Comparison of ENCODE assay signal across 25 mouse cellular contexts in the genomic region with DNA sequence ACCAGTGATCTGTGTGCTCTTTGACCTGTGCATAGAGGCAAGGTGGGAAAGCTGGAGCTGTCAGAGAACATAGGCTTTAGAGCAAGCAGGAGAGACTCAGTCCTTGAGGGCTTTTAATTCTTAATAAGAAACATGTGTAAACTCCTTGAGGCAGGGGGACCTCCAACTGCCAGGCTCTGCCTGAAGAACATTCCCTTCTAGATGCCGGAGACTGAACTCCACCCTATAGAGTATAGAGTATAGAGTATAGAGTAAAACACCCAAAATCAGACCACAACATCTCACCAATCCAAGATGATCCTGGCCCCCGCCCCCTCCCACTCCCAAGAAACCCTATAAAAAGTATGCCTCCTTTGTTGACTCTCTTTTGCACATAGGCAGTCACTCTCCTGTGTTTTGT.
DNase-seq lines count a peak whose midpoint lies in the region; ATAC-seq lines count a peak whose summit lies in the region.
"Had no signal": no experiment of that assay in that cellular context is flagged by ENCODE, and none has a peak within 500 bp of the region (broad histone marks: within the 10 kb centered on the region; RNA-seq: fewer than 3 reads in every experiment).

No protein-coding gene starts in this region.

- H3K27me3 ChIP-seq in embryonic facial prominence, embryonic 13.5 days: no peaks in the 10 kb centered on the region
- H3K27me3 ChIP-seq in embryonic facial prominence, embryonic 10.5 days (replicated peaks; ENCODE audit: low read depth, poor library complexity, severe bottlenecking): no peaks in the 10 kb centered on the region
- H3K27me3 ChIP-seq in limb, embryonic 13.5 days: no peaks in the 10 kb centered on the region
- H3K27me3 ChIP-seq in limb, embryonic 10.5 days (ENCODE audit: low read depth, poor library complexity, severe bottlenecking): no peaks in the 10 kb centered on the region
- no peaks in the 10 kb centered on the region for H3K27me3 ChIP-seq in limb, embryonic 15.5 days
- H3K27me3 ChIP-seq: CH12.LX; forebrain, embryonic 12.5 days had no signal

- H3K4me3 ChIP-seq in embryonic facial prominence, embryonic 13.5 days: no peak overlapping the region
- H3K4me3 ChIP-seq in embryonic facial prominence, embryonic 10.5 days: no peak overlapping the region
- no peak overlapping the region for H3K4me3 ChIP-seq in limb, embryonic 13.5 days
- H3K4me3 ChIP-seq in limb, embryonic 10.5 days: no peak overlapping the region
- H3K4me3 ChIP-seq in limb, embryonic 15.5 days: no peak overlapping the region
- H3K4me3 ChIP-seq: erythroblast, embryonic 14.5 days; forebrain, embryonic 10.5 days; forebrain, embryonic 12.5 days had no signal

- ATAC-seq in embryonic facial prominence, embryonic 13.5 days (ENCODE audit: insufficient number of reproducible peaks, insufficient read depth, low FRiP score, low TSS enrichment, low read depth): 0 out of 2 replicates have a peak, but pooled peaks have one; percentile 20
- peak; percentile 54; the same call in 1 of the 2 replicates for ATAC-seq in limb, embryonic 13.5 days (ENCODE audit: low FRiP score, low read depth)
- ATAC-seq in limb, embryonic 15.5 days (ENCODE audit: insufficient number of reproducible peaks, low FRiP score, low TSS enrichment, low read depth): 0 out of 2 replicates have a peak, but pooled peaks have one; percentile 24
- ATAC-seq: activated CD4-positive, CD25-positive, alpha-beta regulatory T cell, adult 4 months; CD4-positive, CD25-positive, alpha-beta regulatory T cell, adult 4 months; forebrain, embryonic 14.5 days; forebrain, embryonic 16.5 days; Patski had no signal

- no peaks in the 10 kb centered on the region for H3K36me3 ChIP-seq in embryonic facial prominence, embryonic 13.5 days
- H3K36me3 ChIP-seq in embryonic facial prominence, embryonic 10.5 days (replicated peaks): no peaks in the 10 kb centered on the region
- H3K36me3 ChIP-seq in limb, embryonic 13.5 days: no peaks in the 10 kb centered on the region
- H3K36me3 ChIP-seq in limb, embryonic 10.5 days: no peaks in the 10 kb centered on the region
- no peaks in the 10 kb centered on the region for H3K36me3 ChIP-seq in limb, embryonic 15.5 days
- H3K36me3 ChIP-seq: forebrain, embryonic 10.5 days; forebrain, embryonic 12.5 days; G1E had no signal

- 56% methylated on average over 2 of the region's 2 CpGs for WGBS in embryonic facial prominence, embryonic 13.5 days
- WGBS in embryonic facial prominence, embryonic 10.5 days: 74% methylated on average over 2 of the region's 2 CpGs
- 59% methylated on average over 2 of the region's 2 CpGs for WGBS in limb, embryonic 13.5 days
- WGBS in limb, embryonic 10.5 days: 80% methylated on average over 2 of the region's 2 CpGs
- 57% methylated on average over 2 of the region's 2 CpGs for WGBS in limb, embryonic 15.5 days

- H3K9me3 ChIP-seq in embryonic facial prominence, embryonic 13.5 days: no peaks in the 10 kb centered on the region
- H3K9me3 ChIP-seq in embryonic facial prominence, embryonic 10.5 days: no peaks in the 10 kb centered on the region
- peaks cover 6% of the 10 kb centered on the region; the same call in 1 of the 2 replicates for H3K9me3 ChIP-seq in limb, embryonic 13.5 days
- H3K9me3 ChIP-seq in limb, embryonic 10.5 days (replicated peaks): no peaks in the 10 kb centered on the region
- H3K9me3 ChIP-seq in limb, embryonic 15.5 days: 0 out of 2 replicates have a peak, but pooled peaks cover 4% of the 10 kb centered on the region
- H3K9me3 ChIP-seq: forebrain, embryonic 12.5 days had no signal

- no peak overlapping the region for H3K4me2 ChIP-seq in embryonic facial prominence, embryonic 13.5 days
- no peak overlapping the region for H3K4me2 ChIP-seq in limb, embryonic 13.5 days (replicated peaks)
- no peak overlapping the region for H3K4me2 ChIP-seq in limb, embryonic 15.5 days
- H3K4me2 ChIP-seq: forebrain, embryonic 12.5 days had no signal

- no peak overlapping the region for H3K9ac ChIP-seq in embryonic facial prominence, embryonic 13.5 days
- H3K9ac ChIP-seq in limb, embryonic 13.5 days: no peak overlapping the region
- H3K9ac ChIP-seq in limb, embryonic 15.5 days: no peak overlapping the region
- H3K9ac ChIP-seq: forebrain, embryonic 12.5 days had no signal

- DNase-seq in embryonic facial prominence, embryonic 10.5 days (ENCODE audit: low spot score): no peak
- no peak for DNase-seq in limb, embryonic 10.5 days (ENCODE audit: low spot score)
- DNase-seq in layer of hippocampus, adult 11-12 months (ENCODE audit: low spot score): no peak
- DNase-seq: adrenal gland, adult 8-10 months; adrenal gland, postnatal 14 days; adrenal gland, postnatal 36 days; B cell, adult 2 months; cerebellum, adult 11-12 months; cerebellum, adult 2 months; cerebellum, adult 9-10 months; cerebellum, postnatal 10 days; cerebellum, postnatal 25 days had no signal

- 0 out of 2 replicates have a peak, but pooled peaks cover 7% of the 10 kb centered on the region for H3K4me1 ChIP-seq in embryonic facial prominence, embryonic 13.5 days
- no peaks in the 10 kb centered on the region for H3K4me1 ChIP-seq in embryonic facial prominence, embryonic 10.5 days
- H3K4me1 ChIP-seq in limb, embryonic 13.5 days: peaks cover 7% of the 10 kb centered on the region
- H3K4me1 ChIP-seq in limb, embryonic 10.5 days: no peaks in the 10 kb centered on the region
- no peaks in the 10 kb centered on the region for H3K4me1 ChIP-seq in limb, embryonic 15.5 days
- H3K4me1 ChIP-seq: forebrain, embryonic 10.5 days; forebrain, embryonic 12.5 days had no signal

- H3K27ac ChIP-seq in embryonic facial prominence, embryonic 13.5 days: no peak overlapping the region
- H3K27ac ChIP-seq in embryonic facial prominence, embryonic 10.5 days (replicated peaks): no peak overlapping the region
- no peak overlapping the region for H3K27ac ChIP-seq in limb, embryonic 13.5 days
- H3K27ac ChIP-seq in limb, embryonic 10.5 days: no peak overlapping the region
- H3K27ac ChIP-seq in limb, embryonic 15.5 days: no peak overlapping the region
- H3K27ac ChIP-seq: forebrain, embryonic 10.5 days; forebrain, embryonic 12.5 days had no signal
